Mouse (Mus musculus): ENCODE data around the gene Tdrkh. TPM values are rescaled to one million over a fixed set of nuclear protein-coding genes. Genes with fewer than 3 reads are reported as not detected.

Gene Tdrkh
- polyA plus RNA-seq, 1 experiment: 24.3 TPM

DNA sequence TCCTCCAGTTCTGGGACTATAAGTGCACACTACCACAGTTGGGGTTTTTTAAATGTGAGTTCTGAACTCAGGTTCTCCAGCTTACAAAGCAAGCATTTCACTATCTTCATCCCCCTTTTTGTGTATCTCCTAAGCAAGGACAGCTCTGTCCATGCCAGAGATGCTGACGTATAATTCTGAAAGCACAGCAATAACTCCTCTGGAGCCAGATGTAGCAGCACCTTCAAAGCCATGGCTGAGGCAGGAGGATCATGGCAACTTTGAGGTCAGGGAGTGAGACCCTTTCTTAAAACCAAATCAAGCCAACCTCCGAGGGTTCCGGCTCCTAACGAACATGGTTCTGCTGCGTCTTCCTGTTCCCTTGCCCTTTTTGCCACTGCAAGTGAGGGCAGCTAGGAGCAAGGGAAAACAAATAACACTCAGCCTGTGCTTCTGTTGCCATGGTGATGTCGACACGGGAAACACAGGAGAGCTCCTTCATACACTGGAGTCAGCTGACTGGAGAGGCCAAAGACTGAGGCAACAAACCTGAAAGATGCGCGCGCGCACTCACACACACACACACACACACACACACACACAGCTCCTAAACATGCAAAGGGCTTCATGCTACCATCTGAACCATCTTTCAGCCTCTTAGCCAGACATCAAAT lies 51.0 kb downstream of the Tdrkh start:
- no peak overlapping the region for H3K4me3 ChIP-seq (ENCODE audit: insufficient read depth, low read depth, low read length)
- no peaks in the 10 kb centered on the region for H3K4me1 ChIP-seq (ENCODE audit: control insufficient read depth, insufficient read depth, insufficient read length, low read length)
- no peak overlapping the region for H3K27ac ChIP-seq (replicated peaks; ENCODE audit: low read depth, low read length)

DNA sequence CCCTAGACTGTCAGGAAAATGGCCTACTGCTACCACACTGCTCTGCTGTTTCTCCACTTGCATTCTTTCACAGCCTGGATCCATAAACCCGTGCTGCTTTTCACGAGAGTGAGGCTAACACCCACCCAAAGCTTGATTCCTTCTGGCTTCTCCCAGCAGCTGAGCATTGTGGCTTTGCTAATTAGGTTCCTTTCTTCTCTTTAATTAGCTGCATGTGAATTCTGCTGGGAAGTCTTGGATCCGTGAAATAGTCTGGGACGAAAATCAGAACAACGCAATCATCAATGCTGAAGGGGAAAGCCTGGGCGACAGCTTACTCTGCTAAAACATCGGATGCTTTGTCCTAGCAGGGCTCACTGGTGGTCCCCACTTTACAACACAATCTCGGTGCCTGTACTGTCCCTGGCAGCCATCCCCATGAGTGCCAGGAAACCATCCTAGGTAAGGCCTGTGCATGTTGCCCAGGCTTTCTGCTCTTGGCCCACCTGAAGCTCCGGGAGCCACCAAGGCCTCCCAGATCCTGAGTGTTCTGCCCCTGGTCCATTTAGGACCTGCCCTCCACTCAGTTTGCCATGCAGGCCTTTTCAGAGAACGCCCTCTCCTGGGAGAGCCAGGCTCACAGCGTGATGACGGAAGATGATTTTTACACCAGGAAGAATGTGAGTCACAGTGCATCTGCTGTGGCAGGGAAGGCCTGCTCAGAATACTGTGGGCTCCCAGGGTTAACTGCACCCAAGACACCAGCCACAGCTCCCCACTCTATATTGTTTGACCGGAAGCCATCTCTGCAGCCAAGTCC lies 52.8 kb downstream of the Tdrkh start:
- Histone ChIP-seq H3K4me1 (ENCODE audit: control insufficient read depth, insufficient read depth, insufficient read length, low read length) (no peaks in the 10 kb centered on the region), H3K27ac (replicated peaks; ENCODE audit: low read depth, low read length) (no peak overlapping the region), H3K4me3 (ENCODE audit: insufficient read depth, low read depth, low read length) (no peak overlapping the region)

DNA sequence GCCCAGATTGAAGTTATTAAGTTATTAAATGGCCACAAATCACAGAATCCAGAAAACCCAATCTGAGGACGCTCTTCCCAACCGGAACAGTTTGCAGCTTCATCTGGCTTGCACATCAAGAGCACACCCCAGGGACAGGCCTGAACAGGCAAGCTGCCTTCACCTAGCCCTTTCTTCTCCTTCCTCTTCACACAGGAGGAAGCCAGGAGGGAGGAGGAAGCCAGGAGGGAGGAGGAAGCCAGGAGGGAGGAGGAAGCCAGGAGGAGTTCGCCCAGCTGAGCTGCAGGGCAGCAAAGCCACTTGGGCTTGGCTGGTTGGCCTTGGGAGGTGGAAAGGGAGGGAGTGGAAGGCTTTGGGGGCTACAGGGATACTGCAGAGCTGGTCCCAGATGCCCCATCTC lies 55.9 kb downstream of the Tdrkh start:
- Histone ChIP-seq H3K4me1 (ENCODE audit: control insufficient read depth, insufficient read depth, insufficient read length, low read length) (no peaks in the 10 kb centered on the region), H3K4me3 (ENCODE audit: insufficient read depth, low read depth, low read length) (no peak overlapping the region), H3K27ac (replicated peaks; ENCODE audit: low read depth, low read length) (no peak overlapping the region)

DNA sequence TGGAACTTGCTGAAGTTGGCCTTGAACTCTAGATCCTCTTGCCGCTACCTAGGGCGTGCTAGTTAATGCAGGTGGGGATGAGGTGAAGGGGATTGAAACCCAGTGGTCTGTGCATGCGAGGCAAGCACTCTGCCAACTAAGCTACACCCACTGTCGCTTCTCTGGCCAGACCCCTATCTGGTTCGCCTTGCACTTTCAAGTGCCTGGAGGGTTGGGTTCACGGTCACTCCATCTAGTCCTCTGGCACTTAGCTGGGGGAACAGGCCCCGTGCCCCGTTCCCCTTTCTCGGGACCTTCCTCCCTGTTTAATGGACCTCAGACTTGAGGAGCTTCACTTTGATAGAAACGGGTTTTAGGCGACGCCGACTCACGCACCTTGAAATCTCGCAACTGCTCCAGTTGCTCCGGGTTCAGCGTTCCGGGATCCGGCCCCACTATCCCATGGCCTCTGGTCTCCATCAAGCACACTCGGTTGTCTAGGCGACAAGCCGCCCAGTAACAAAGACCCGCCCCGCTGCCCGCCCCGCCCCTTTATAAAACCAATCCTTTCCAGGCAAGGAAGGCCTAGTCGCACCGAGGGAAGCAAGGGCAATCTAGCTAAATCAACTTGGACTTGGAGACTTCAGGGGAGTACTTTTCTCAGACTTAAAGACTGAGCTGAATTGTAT lies 59.5 kb downstream of the Tdrkh start:
- Histone ChIP-seq H3K27ac (replicated peaks; ENCODE audit: low read depth, low read length) (no peak overlapping the region), H3K4me1 (ENCODE audit: control insufficient read depth, insufficient read depth, insufficient read length, low read length) (no peaks in the 10 kb centered on the region; the same call in 1 of the 2 replicates), H3K4me3 (ENCODE audit: insufficient read depth, low read depth, low read length) (no peak overlapping the region)

DNA sequence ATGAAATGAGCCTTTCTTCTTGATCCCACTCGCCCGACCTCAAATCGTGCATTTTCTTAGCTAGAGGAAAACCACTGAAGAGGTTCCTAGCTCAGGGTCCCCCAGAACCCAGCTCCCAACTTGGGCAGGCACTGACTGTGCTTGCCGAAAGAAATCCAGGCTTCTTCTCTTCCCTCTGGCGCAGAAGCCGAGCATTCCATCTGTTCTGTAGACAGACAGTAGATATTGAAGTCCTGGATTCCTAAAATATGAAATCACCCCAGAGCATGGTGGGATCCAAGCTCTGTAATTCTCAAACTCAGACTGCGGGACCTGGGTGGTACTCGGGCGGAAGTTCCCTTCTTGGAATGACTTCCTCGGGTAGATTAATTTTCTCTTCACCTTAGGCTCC lies 60.0 kb downstream of the Tdrkh start:
- H3K4me1 ChIP-seq (ENCODE audit: control insufficient read depth, insufficient read depth, insufficient read length, low read length): no peaks in the 10 kb centered on the region; the same call in 1 of the 2 replicates
- no peak overlapping the region for H3K27ac ChIP-seq (replicated peaks; ENCODE audit: low read depth, low read length)
- no peak overlapping the region for H3K4me3 ChIP-seq (ENCODE audit: insufficient read depth, low read depth, low read length)

DNA sequence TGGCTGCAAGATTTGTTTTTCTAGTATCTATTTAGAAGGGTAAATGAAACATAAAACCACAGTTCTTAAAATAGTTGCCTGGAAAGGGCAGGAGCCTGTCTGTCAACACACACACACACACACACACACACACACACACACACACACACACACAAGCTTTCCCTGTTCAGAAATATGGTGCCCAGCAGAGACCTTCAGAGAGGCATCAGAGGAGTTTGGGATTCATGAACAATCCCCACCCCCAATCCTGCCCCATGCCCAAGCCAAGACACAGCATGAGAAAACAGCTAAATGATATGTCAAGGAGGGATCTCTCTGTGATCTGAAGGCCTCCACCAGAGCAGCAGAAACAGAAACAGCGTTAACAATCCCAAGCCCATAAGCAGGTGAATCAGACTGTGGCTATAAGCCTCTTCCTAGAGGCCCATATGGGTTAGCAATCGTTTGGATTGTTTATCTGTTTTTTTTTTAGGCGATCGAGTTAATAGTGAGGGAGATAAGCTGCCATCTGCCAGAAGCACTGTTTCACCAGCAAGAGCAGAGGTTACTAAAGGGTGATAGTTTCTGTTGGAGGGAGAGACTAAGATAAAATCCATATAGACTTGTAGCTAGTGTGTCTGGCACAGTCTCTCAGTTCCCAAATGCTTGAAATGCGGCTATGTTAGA lies 60.6 kb downstream of the Tdrkh start:
- no peak overlapping the region for H3K4me3 ChIP-seq (ENCODE audit: insufficient read depth, low read depth, low read length)
- H3K27ac ChIP-seq (replicated peaks; ENCODE audit: low read depth, low read length): no peak overlapping the region
- no peaks in the 10 kb centered on the region; the same call in 1 of the 2 replicates for H3K4me1 ChIP-seq (ENCODE audit: control insufficient read depth, insufficient read depth, insufficient read length, low read length)

DNA sequence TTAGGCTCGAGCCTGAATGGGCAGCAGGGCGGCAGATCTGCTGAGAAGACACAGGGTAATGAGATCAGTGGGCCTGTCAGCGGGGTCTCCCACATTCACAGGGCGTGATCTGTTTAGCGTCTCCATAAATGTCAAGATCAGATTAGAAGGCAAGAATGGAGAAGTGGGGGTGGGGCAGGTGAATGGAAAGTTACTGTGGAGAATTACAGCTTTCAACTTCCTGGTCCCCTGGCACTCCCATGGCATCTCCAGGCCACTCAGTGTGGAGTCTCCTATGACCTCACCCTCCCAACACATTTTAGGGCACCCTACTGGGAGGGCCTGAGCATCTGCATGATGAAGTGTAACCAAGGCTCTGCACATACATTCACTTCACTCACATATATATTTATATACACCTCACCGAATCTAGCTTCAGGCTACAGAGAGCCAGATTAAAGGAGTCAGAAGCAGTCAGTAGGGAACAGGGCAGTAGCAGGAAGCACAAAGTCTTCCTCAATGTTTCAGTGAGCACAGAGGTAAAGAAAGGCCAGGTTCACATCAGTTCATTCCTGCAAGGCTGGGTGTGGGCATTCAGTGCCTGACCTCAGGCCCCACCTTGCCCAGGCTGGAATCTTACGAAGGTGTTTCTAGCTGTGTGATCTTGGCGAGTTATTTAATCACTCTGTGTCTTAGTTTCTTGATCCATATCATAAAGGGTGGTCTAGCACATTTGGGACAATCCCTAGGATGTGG lies 63.4 kb downstream of the Tdrkh start:
- Histone ChIP-seq H3K27ac (replicated peaks; ENCODE audit: low read depth, low read length) (no peak overlapping the region), H3K4me1 (ENCODE audit: control insufficient read depth, insufficient read depth, insufficient read length, low read length) (no peaks in the 10 kb centered on the region; the same call in 1 of the 2 replicates), H3K4me3 (ENCODE audit: insufficient read depth, low read depth, low read length) (no peak overlapping the region)

DNA sequence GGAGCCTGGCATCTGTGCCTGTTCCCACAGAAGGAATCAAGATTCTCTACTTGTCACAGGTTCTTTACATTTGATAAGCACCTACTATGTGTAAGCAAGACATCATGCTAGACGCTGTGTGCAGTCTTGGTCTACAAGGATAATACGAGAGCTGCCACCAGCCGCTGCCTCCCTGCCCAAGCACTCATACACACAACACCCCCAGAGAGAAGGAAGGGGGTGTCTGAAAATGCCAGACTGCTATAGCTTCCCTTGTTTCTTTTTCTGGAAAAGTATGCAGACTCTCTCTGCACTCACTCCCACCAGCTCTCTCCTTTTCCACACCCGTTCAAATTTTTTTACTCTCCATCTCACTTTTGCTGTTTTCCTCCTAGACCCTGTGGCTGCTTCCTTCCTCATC lies 64.4 kb downstream of the Tdrkh start:
- Histone ChIP-seq H3K27ac (replicated peaks; ENCODE audit: low read depth, low read length) (no peak overlapping the region), H3K4me3 (ENCODE audit: insufficient read depth, low read depth, low read length) (no peak overlapping the region), H3K4me1 (ENCODE audit: control insufficient read depth, insufficient read depth, insufficient read length, low read length) (no peaks in the 10 kb centered on the region; the same call in 1 of the 2 replicates)

DNA sequence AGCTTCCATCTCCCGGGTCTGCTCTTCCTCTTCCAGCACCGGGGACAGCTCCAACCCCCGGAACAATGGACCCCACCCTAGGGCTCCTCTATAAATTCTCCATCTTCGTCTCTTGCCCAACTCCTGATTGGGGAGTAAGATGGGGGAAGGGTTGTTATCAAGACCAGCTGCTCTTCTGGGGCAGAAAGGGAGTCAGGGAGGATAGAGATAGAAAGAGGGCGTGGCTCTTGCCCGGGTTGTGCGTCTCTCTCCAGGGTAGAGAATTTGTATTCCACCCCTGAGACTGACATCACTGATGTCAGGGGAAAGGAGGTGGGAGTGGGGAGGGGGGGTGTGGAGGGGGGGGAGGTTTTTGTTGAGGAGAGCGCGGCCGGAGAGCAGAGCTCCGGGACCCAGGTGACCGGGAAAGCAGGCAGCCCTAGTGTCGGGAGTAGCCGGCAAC lies 64.9 kb downstream of the Tdrkh start, which contains the start of gene Celf3:
TSS of gene Celf3 (plus strand) at position 315 of the 442 bp plus-strand sequence.
- Histone ChIP-seq H3K4me1 (ENCODE audit: control insufficient read depth, insufficient read depth, insufficient read length, low read length) (no peaks in the 10 kb centered on the region; the same call in 1 of the 2 replicates), H3K4me3 (ENCODE audit: insufficient read depth, low read depth, low read length) (no peak within 1 kb of the TSS), H3K27ac (replicated peaks; ENCODE audit: low read depth, low read length) (no peak within 1 kb of the TSS)

DNA sequence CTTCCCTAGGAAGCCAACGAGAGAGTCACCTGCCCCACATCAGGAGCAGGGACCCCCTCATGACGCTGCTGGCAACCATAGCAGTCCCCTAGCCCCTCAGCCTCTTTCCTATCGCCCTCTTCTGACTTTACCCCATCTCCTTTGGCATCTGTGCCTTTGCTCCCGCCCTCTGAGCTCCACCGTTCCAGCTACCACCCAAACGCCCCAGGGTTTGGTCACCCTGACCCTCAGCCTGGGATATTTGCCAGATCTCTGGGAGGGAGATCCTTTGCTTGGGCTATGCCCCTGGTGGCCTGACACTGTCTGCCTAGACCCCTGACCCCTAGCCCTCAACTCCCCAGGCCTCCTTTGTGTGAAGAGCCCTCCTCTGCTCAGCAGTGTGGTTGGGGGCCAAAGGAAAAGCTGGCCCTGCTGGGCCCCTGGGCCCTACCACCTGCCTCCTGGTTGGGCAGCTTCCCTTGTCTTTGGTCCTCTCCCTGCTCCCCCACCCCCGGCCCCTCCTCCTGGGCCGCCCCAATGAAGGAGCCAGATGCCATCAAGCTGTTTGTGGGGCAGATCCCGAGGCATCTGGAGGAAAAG lies 65.6 kb downstream of the Tdrkh start:
- Histone ChIP-seq H3K4me3 (ENCODE audit: insufficient read depth, low read depth, low read length) (no peak overlapping the region), H3K4me1 (ENCODE audit: control insufficient read depth, insufficient read depth, insufficient read length, low read length) (no peaks in the 10 kb centered on the region; the same call in 1 of the 2 replicates), H3K27ac (replicated peaks; ENCODE audit: low read depth, low read length) (no peak overlapping the region)

DNA sequence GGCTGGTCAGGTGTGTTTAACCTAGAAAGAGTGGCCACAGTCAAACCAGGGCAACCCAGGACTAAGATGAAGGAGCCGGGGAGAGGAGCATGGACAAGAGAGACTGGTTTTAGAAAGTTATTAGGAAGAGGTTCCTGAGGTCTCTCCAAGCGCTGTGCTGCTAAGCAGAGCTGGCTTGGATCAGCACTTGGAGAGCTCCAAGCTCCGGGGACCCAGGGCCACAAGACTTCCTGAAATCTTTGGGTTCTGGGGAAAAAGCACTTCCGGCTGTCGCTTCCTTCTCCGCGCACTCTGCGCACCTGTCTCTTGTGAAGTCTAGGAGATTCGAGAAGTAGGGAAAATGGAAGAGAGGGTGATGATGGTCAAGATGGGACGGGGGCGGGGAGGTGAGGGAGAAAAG lies 66.5 kb downstream of the Tdrkh start:
- Histone ChIP-seq H3K27ac (replicated peaks; ENCODE audit: low read depth, low read length) (no peak overlapping the region), H3K4me1 (ENCODE audit: control insufficient read depth, insufficient read depth, insufficient read length, low read length) (no peaks in the 10 kb centered on the region; the same call in 1 of the 2 replicates), H3K4me3 (ENCODE audit: insufficient read depth, low read depth, low read length) (no peak overlapping the region)

DNA sequence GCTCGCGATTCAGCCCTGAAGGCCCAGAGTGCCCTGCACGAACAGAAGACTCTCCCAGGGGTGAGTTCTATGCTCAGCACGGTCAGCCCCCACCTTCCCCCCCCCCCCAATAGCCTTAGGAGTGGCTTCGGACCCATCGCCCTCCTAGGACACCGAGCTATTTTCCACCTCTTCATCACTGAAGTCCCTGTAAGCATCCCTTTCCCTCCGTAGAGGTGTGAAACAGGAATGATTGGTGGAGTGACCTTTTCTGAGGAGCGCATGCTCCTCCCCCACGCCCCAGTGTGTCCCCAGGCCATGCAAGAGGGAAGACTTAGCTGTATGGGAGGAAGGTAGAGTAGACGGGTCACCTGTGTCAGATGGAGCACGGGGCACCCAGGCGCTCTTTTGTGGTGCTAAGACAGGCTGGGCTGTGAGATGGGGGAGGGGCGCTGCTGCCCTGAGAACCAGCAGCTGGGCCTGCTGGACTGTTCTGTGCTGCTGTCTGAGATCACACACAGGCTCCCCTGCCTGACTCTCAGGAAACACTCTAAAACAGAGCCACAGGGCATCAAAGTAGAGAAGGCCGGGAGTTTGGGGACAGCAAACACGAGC lies 67.3 kb downstream of the Tdrkh start, which contains the start of gene Riiad1:
TSS of gene Riiad1 (minus strand) at position 51 of the 594 bp plus-strand sequence.
- no peaks in the 10 kb centered on the region; the same call in 1 of the 2 replicates for H3K4me1 ChIP-seq (ENCODE audit: control insufficient read depth, insufficient read depth, insufficient read length, low read length)
- no peak within 1 kb of the TSS for H3K27ac ChIP-seq (replicated peaks; ENCODE audit: low read depth, low read length)
- H3K4me3 ChIP-seq (ENCODE audit: insufficient read depth, low read depth, low read length): no peak within 1 kb of the TSS

DNA sequence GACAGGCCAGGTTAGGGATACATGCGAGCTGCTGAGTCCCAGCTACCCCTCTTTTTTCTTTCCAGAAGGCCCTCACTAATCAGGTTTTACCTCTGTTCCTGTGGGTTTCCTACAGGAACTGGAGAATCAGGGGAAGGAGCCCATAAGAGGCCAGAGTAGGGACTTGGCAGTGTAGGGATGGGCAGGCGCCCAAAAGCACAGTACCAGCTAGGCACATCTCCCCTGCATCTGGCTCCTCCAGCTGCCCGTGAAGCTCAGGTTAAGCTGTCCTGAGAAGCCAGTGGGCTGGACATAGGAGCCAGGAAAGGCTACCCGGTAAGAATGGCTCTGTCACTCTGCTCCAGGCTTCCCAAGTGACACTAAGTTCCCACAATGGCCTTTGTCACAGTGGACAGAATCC lies 68.4 kb downstream of the Tdrkh start:
- Histone ChIP-seq H3K4me1 (ENCODE audit: control insufficient read depth, insufficient read depth, insufficient read length, low read length) (no peaks in the 10 kb centered on the region; the same call in 1 of the 2 replicates), H3K4me3 (ENCODE audit: insufficient read depth, low read depth, low read length) (no peak overlapping the region), H3K27ac (replicated peaks; ENCODE audit: low read depth, low read length) (no peak overlapping the region)

Measured in brown adipose tissue, adult 24 weeks (tissue).